Mouse (Mus musculus) cerebellum, adult 11-12 months (tissue): ENCODE results near the gene 9630041A04Rik.

Experiments
- DNase-seq: peaks from one replicate; pipeline ENCODE4 v3.0.0; 2022

Gene 9630041A04Rik

GRCm38 (mm10) chr9:101861596-101862471 lies at the start of gene 9630041A04Rik:
Gene 9630041A04Rik (plus strand): TSS chr9:101861841.
- DNase-seq: peak; percentile 18

- DNase-seq: no peak
Observed at GRCm38 (mm10) chr9:101823896-101824295, 37.7 kb upstream of the 9630041A04Rik start.

GRCm38 (mm10) chr9:101825626-101826025 lies 36.0 kb upstream of the 9630041A04Rik start:
- no peak for DNase-seq

GRCm38 (mm10) chr9:101833619-101834018 lies 28.0 kb upstream of the 9630041A04Rik start:
- DNase-seq: no peak

- DNase-seq: no peak
Observed at GRCm38 (mm10) chr9:101841101-101841500, 20.5 kb upstream of the 9630041A04Rik start.

- DNase-seq: no peak
Observed at GRCm38 (mm10) chr9:101843893-101844292, 17.7 kb upstream of the 9630041A04Rik start.

GRCm38 (mm10) chr9:101845691-101846090 lies 15.9 kb upstream of the 9630041A04Rik start:
- DNase-seq: no peak

- DNase-seq: peak; percentile 86
Observed at GRCm38 (mm10) chr9:101862481-101863065, 932 bp downstream of the 9630041A04Rik start.

GRCm38 (mm10) chr9:101863130-101863529 lies 1.5 kb downstream of the 9630041A04Rik start:
- no peak for DNase-seq

- DNase-seq: no peak
Observed at GRCm38 (mm10) chr9:101868593-101868992, 7.0 kb downstream of the 9630041A04Rik start.

- DNase-seq: no peak
Observed at GRCm38 (mm10) chr9:101870034-101870433, 8.4 kb downstream of the 9630041A04Rik start.

GRCm38 (mm10) chr9:101875306-101875705 lies 13.7 kb downstream of the 9630041A04Rik start:
- DNase-seq: no peak

- no peak for DNase-seq
Observed at GRCm38 (mm10) chr9:101877109-101877987, 15.7 kb downstream of the 9630041A04Rik start.

GRCm38 (mm10) chr9:101883295-101883694 lies 21.7 kb downstream of the 9630041A04Rik start:
- peak; percentile 87 for DNase-seq

- no peak for DNase-seq
Observed at GRCm38 (mm10) chr9:101897851-101898250, 36.2 kb downstream of the 9630041A04Rik start.

- DNase-seq: no peak
Observed at GRCm38 (mm10) chr9:101903406-101903805, 41.8 kb downstream of the 9630041A04Rik start.

- no peak for DNase-seq
Observed at GRCm38 (mm10) chr9:101907747-101908255, 46.2 kb downstream of the 9630041A04Rik start.

- DNase-seq: no peak
Observed at GRCm38 (mm10) chr9:101908849-101909248, 47.2 kb downstream of the 9630041A04Rik start.

GRCm38 (mm10) chr9:101909491-101909890 lies 47.9 kb downstream of the 9630041A04Rik start:
- no peak for DNase-seq

- DNase-seq: no peak
Observed at GRCm38 (mm10) chr9:101911176-101911866, 49.7 kb downstream of the 9630041A04Rik start.

GRCm38 (mm10) chr9:101915082-101915481 lies 53.4 kb downstream of the 9630041A04Rik start:
- no peak for DNase-seq

GRCm38 (mm10) chr9:101918771-101919170 lies 57.1 kb downstream of the 9630041A04Rik start:
- DNase-seq: no peak
